Mouse (Mus musculus): Measurements from ENCODE around the gene Maml3. TPM values are rescaled to one million over a fixed set of nuclear protein-coding genes. Genes with fewer than 3 reads are reported as not detected.

Gene Maml3
- total and polyA plus RNA-seq, 3 experiments = 0.81 to 1.8 (median 0.98) TPM

DNA sequence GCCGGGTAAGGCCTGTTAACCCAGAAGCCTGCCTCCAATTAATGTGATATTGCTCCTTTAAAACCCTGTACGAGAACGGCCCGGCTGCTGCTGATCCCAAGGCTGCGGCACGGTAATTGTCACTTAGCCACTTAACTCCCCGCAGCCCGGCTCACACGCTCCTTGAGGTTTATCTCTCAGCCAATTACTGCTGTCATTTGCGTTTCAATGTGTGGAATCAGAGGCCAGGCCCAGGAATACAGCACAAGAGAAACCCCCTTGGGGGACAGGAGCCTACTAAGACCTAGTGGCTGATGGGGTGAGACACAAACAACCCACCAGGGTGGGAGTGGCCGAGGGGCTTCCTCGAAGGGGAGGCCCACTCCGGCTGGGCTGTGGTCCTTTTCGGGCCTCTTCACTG lies 60.2 kb downstream of the Maml3 start:
- Histone ChIP-seq H3K36me3 (replicated peaks in 1 of 2; ENCODE audit: control insufficient read depth in 1 of 2, insufficient read depth in 1 of 2, low read length in 1 of 2) (no peaks in the 10 kb centered on the region), H3K4me3 (replicated peaks in 1 of 3; ENCODE audit: low read depth in 2 of 3, low read length in 2 of 3, poor library complexity in 1 of 3) (no peak overlapping the region), H3K9ac (ENCODE audit: insufficient read depth, low read depth) (no peak overlapping the region), H3K9me3 (replicated peaks; ENCODE audit: low read length) (no peaks in the 10 kb centered on the region), H3K27ac (ENCODE audit: insufficient read depth, low read depth) (no peak overlapping the region), H3K4me2 (ENCODE audit: insufficient read depth, low read depth, poor library complexity, severe bottlenecking) (no peak overlapping the region), H3K79me2 (replicated peaks; ENCODE audit: control insufficient read depth, extremely low read depth, insufficient read depth, poor library complexity, severe bottlenecking) (no peaks in the 10 kb centered on the region), H3K27me3 (replicated peaks) (no peaks in the 10 kb centered on the region), H3K4me1 (ENCODE audit: control insufficient read depth in 1 of 2, insufficient read depth in 2 of 2) (peaks cover 0 to 19% of the 10 kb centered on the region in 2 experiments; a peak in 2 of 4 replicates)
- no peak for DNase-seq (ENCODE audit: extremely low read depth)
- TF ChIP-seq MEF2A (IDR thresholded peaks at IDR 0.05; ENCODE audit: borderline replicate concordance, low read depth, low read length) = no peak
- no peak for TF ChIP-seq RCOR1 (conservative IDR thresholded peaks at IDR 0.05; ENCODE audit: low read depth, low read length)
- no peak for TF ChIP-seq MYC (IDR thresholded peaks at IDR 0.05; ENCODE audit: low read depth, low read length)
- TF ChIP-seq ZMIZ1 (IDR thresholded peaks at IDR 0.05; ENCODE audit: low read depth, low read length) = no peak
- TF ChIP-seq TBP (conservative IDR thresholded peaks at IDR 0.05; ENCODE audit: low read depth, low read length) = no peak
- TF ChIP-seq POLR2A (IDR thresholded peaks at IDR 0.05; ENCODE audit: low read depth, low read length) = no peak
- TF ChIP-seq ZNF384 (IDR thresholded peaks at IDR 0.05; ENCODE audit: low read depth, low read length) = no peak
- dilution Hi-C loops (cut with MboI; ENCODE audit: extremely low pct_ligation_motif_present, extremely low pct_unique_long_range_greater_than_20kb, low sequenced_read_pairs) = no loop called here
- in situ Hi-C loops (cut with MboI; ENCODE audit: low pct_ligation_motif_present, low pct_unique_long_range_greater_than_20kb, low sequenced_read_pairs) = loop anchor here (5.0 kb wide), 1 partner anchor 58 kb away; no protein-coding TSS in a partner anchor

- TF ChIP-seq USF2 (conservative IDR thresholded peaks at IDR 0.05; ENCODE audit: low read depth, low read length) = no peak
- Histone ChIP-seq H3K9me3 (replicated peaks; ENCODE audit: low read length) (no peaks in the 10 kb centered on the region), H3K4me1 (ENCODE audit: control insufficient read depth in 1 of 2, insufficient read depth in 2 of 2) (peaks cover 0 to 19% of the 10 kb centered on the region in 2 experiments; a peak in 2 of 4 replicates), H3K27ac (ENCODE audit: insufficient read depth, low read depth) (no peak overlapping the region), H3K27me3 (replicated peaks) (no peaks in the 10 kb centered on the region), H3K4me2 (ENCODE audit: insufficient read depth, low read depth, poor library complexity, severe bottlenecking) (no peak overlapping the region), H3K9ac (ENCODE audit: insufficient read depth, low read depth) (no peak overlapping the region), H3K79me2 (replicated peaks; ENCODE audit: control insufficient read depth, extremely low read depth, insufficient read depth, poor library complexity, severe bottlenecking) (no peaks in the 10 kb centered on the region), H3K36me3 (replicated peaks in 1 of 2; ENCODE audit: control insufficient read depth in 1 of 2, insufficient read depth in 1 of 2, low read length in 1 of 2) (no peaks in the 10 kb centered on the region), H3K4me3 (replicated peaks in 1 of 3; ENCODE audit: low read depth in 2 of 3, low read length in 2 of 3, poor library complexity in 1 of 3) (no peak overlapping the region)
- no peak for DNase-seq (ENCODE audit: extremely low read depth)
- dilution Hi-C loops (cut with MboI; ENCODE audit: extremely low pct_ligation_motif_present, extremely low pct_unique_long_range_greater_than_20kb, low sequenced_read_pairs) (no loop called here), in situ Hi-C loops (cut with MboI; ENCODE audit: low pct_ligation_motif_present, low pct_unique_long_range_greater_than_20kb, low sequenced_read_pairs) (no loop called here)
These were observed 61.0 kb downstream of the Maml3 start for GRCm38 (mm10) chr3:52043847-52044246.

- Histone ChIP-seq H3K9ac (ENCODE audit: insufficient read depth, low read depth) (no peak overlapping the region), H3K79me2 (replicated peaks; ENCODE audit: control insufficient read depth, extremely low read depth, insufficient read depth, poor library complexity, severe bottlenecking) (no peaks in the 10 kb centered on the region), H3K9me3 (replicated peaks; ENCODE audit: low read length) (no peaks in the 10 kb centered on the region), H3K4me1 (ENCODE audit: control insufficient read depth in 1 of 2, insufficient read depth in 2 of 2) (peaks cover 0 to 19% of the 10 kb centered on the region in 2 experiments; a peak in 2 of 4 replicates), H3K27ac (ENCODE audit: insufficient read depth, low read depth) (no peak overlapping the region), H3K36me3 (replicated peaks in 1 of 2; ENCODE audit: control insufficient read depth in 1 of 2, insufficient read depth in 1 of 2, low read length in 1 of 2) (no peaks in the 10 kb centered on the region), H3K27me3 (replicated peaks) (no peaks in the 10 kb centered on the region), H3K4me2 (ENCODE audit: insufficient read depth, low read depth, poor library complexity, severe bottlenecking) (no peak overlapping the region), H3K4me3 (replicated peaks in 1 of 3; ENCODE audit: low read depth in 2 of 3, low read length in 2 of 3, poor library complexity in 1 of 3) (no peak overlapping the region)
- in situ Hi-C loops (cut with MboI; ENCODE audit: low pct_ligation_motif_present, low pct_unique_long_range_greater_than_20kb, low sequenced_read_pairs) = no loop called here
- dilution Hi-C loops (cut with MboI; ENCODE audit: extremely low pct_ligation_motif_present, extremely low pct_unique_long_range_greater_than_20kb, low sequenced_read_pairs) = no loop called here
- no peak for TF ChIP-seq ZNF384 (IDR thresholded peaks at IDR 0.05; ENCODE audit: low read depth, low read length)
- TF ChIP-seq ZKSCAN1 (IDR thresholded peaks at IDR 0.05; ENCODE audit: borderline replicate concordance, low read depth, low read length) = peak; percentile 67
- no peak for DNase-seq (ENCODE audit: extremely low read depth)
These were observed 62.2 kb downstream of the Maml3 start for GRCm38 (mm10) chr3:52042680-52043079.

Measured in CH12.LX (cell line).